Mouse (Mus musculus): ENCODE results near the gene Dock2. TPM values are rescaled to one million over a fixed set of nuclear protein-coding genes. Genes with fewer than 3 reads are reported as not detected.
"Not testable (repeated sequence)": the region's sequence is repeated elsewhere in the genome, so short reads cannot be mapped to it uniquely, and the experiment has no call there.

The Dock2 gene
- 2.9 and 3.9 TPM in 2 replicates for polyA plus RNA-seq (2015; fragmentation: Nextera tagmentation; extraction: Ambion mirVana)

DNA sequence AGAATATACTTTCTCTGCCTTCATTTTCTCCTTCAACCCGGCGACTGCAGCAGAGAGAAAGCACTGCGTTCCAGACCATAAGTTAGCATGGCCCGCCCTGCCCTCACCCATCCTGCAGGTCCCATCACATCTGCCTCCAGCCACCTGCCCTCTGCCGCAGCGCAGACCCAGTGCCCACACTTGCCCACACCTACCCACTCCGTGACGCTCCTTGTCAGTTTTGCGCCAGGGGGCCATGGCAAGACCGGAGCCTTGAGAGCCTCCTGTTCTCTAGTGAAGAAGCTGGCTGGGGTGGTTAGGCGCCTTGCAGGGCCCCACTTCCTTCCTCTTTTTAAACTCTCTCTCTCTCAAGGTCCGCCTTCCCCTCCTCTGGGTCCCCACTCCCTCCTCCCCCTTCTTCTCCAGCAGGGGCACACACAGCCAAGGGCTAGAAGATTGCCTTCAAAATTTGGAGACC is at the start of gene Dock2:
Dock2 (minus strand) TSS at position 306 of the 457 bp plus-strand sequence.
- Histone ChIP-seq H3K9me3 (ENCODE audit: low read length) (no peaks in the 10 kb centered on the region), H3K36me3 (replicated peaks; ENCODE audit: insufficient read depth, low read length) (no peaks in the 10 kb centered on the region), H3K27ac (ENCODE audit: low read depth) (peak within 1 kb of the TSS; percentile 87), H3K4me2 (ENCODE audit: low read depth, low read length) (peak within 1 kb of the TSS; percentile 73), H3K9ac (replicated peaks) (peak within 1 kb of the TSS; percentile 52), H3K4me3 (ENCODE audit: low read depth, low read length) (peak within 1 kb of the TSS; percentile 48), H3K4me1 (ENCODE audit: insufficient read depth) (peaks cover 6% of the 10 kb centered on the region), H3K27me3 (ENCODE audit: insufficient read depth, low read length) (no peaks in the 10 kb centered on the region)
- DNase-seq (peak; percentile 56), ATAC-seq (peak; percentile 74)
- TF ChIP-seq EP300 (IDR thresholded peaks at IDR 0.05; ENCODE audit: low read depth) (no peak), CTCF (IDR thresholded peaks at IDR 0.05; ENCODE audit: low read depth) (no peak)
- WGBS (ENCODE audit: insufficient replicate concordance) = 42% methylated on average over 12 of the region's 12 CpGs

DNA sequence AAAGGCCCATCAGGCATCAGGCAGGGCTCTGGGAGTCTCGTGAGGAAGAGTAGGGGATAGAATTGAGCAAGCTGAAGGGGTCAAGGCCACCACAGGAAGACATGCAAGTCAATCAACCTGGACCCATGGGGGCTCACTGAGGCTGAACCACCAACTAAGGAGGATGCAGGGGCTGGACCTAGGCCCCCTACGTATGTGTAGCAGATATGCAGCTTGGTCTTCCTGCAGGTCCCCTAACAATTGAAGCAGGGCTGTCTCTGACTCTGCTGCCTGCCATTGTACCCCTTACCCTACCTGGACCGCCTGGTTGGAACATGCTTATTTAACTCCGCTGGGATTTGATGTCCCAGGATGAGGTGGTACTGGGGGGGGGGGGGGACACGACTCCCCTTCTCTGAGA is 49.0 kb upstream of the Dock2 start:
- ATAC-seq (no peak), DNase-seq (no peak)
- TF ChIP-seq EP300 (IDR thresholded peaks at IDR 0.05; ENCODE audit: low read depth) (no peak), CTCF (IDR thresholded peaks at IDR 0.05; ENCODE audit: low read depth) (no peak)
- no peaks in the 10 kb centered on the region for H3K27me3 ChIP-seq (ENCODE audit: insufficient read depth, low read length)
- peaks cover 15% of the 10 kb centered on the region for H3K36me3 ChIP-seq (replicated peaks; ENCODE audit: insufficient read depth, low read length)
- peak overlapping the region; percentile 85 for H3K9ac ChIP-seq (replicated peaks)
- WGBS (ENCODE audit: insufficient replicate concordance) = 5% methylated on average over 4 of the region's 5 CpGs
- peak overlapping the region; percentile 92 for H3K4me2 ChIP-seq (ENCODE audit: low read depth, low read length)
- no peak overlapping the region for H3K27ac ChIP-seq (ENCODE audit: low read depth)
- H3K4me1 ChIP-seq (ENCODE audit: insufficient read depth) = peaks cover 8% of the 10 kb centered on the region; the same call in 1 of the 2 replicates
- peak overlapping the region; percentile 81 for H3K4me3 ChIP-seq (ENCODE audit: low read depth, low read length)
- H3K9me3 ChIP-seq (ENCODE audit: low read length) = no peaks in the 10 kb centered on the region

DNA sequence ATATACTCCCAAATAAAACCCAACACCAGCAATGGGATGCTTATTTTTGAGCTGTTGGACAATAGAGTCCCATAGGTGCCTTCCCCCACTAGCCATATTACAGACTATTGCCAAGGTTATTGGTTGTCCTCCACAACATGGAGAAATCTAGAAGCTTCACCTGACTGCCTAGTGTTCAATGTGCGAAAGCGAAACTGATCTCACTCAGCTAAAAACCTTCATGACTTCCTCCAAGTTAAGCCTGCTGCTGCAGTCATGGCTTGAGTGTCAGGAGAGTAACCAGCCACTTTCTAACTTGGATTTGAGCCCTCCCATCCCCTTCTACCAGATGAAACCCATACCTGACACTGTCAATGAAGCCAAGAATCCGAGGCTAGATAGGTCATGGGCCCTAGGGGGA is 44.1 kb upstream of the Dock2 start:
- 88% methylated on average over 3 of the region's 3 CpGs for WGBS (ENCODE audit: insufficient replicate concordance)
- TF ChIP-seq CTCF (IDR thresholded peaks at IDR 0.05; ENCODE audit: low read depth) = no peak
- no peak for TF ChIP-seq EP300 (IDR thresholded peaks at IDR 0.05; ENCODE audit: low read depth)
- Histone ChIP-seq H3K4me2 (ENCODE audit: low read depth, low read length) (no peak overlapping the region), H3K4me1 (ENCODE audit: insufficient read depth) (peaks cover 5% of the 10 kb centered on the region; the same call in 1 of the 2 replicates), H3K9ac (replicated peaks) (no peak overlapping the region), H3K27ac (ENCODE audit: low read depth) (no peak overlapping the region), H3K9me3 (ENCODE audit: low read length) (no peaks in the 10 kb centered on the region), H3K36me3 (replicated peaks; ENCODE audit: insufficient read depth, low read length) (peaks cover 32% of the 10 kb centered on the region), H3K27me3 (ENCODE audit: insufficient read depth, low read length) (no peaks in the 10 kb centered on the region), H3K4me3 (ENCODE audit: low read depth, low read length) (no peak overlapping the region)
- no peak for ATAC-seq
- DNase-seq = no peak

DNA sequence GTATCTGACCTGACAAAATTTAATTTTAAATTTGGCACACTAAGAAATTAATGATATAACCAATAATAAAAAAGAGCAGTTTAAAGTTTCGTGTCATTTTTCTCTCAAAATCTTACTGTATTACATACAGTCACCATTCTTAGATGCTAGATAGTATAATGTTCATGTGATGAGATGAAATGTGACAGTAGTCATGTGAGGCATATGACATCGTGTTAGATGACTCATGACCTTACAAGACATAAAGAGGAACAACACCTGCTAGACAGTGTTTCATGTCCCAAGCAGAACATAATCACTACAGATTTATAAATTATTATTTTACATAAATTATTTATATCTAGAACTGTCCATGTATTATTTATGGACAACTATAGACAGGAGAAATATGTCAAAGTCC is 43.2 kb upstream of the Dock2 start:
- H3K9me3 ChIP-seq (ENCODE audit: low read length) = no peaks in the 10 kb centered on the region
- ATAC-seq (no peak), DNase-seq (no peak)
- H3K4me3 ChIP-seq (ENCODE audit: low read depth, low read length) = no peak overlapping the region
- H3K4me2 ChIP-seq (ENCODE audit: low read depth, low read length) = no peak overlapping the region
- no peak overlapping the region for H3K27ac ChIP-seq (ENCODE audit: low read depth)
- H3K4me1 ChIP-seq (ENCODE audit: insufficient read depth) = no peaks in the 10 kb centered on the region
- H3K36me3 ChIP-seq (replicated peaks; ENCODE audit: insufficient read depth, low read length) = peaks cover 38% of the 10 kb centered on the region
- WGBS (ENCODE audit: insufficient replicate concordance) = 79% methylated on average over 2 of the region's 2 CpGs
- no peak for TF ChIP-seq CTCF (IDR thresholded peaks at IDR 0.05; ENCODE audit: low read depth)
- TF ChIP-seq EP300 (IDR thresholded peaks at IDR 0.05; ENCODE audit: low read depth) = no peak
- H3K27me3 ChIP-seq (ENCODE audit: insufficient read depth, low read length) = no peaks in the 10 kb centered on the region
- no peak overlapping the region for H3K9ac ChIP-seq (replicated peaks)

DNA sequence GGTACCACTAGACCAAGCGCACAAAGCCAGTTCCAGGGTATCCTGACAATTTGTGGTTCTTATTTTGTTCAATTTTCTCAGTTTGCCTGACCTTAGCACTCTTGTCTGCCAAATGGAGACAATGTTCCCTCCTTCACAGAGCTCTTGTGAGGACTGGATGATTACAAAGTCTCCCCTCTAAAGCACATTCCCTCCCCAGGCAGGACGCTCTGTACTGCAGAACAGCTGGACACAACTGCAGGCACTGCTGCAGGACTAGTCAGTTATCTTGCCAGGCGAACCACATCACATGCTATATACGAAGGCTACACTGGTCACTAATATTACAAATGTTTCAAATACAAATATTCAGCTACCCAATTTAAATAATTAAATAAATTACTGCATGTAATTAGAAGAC is 41.1 kb upstream of the Dock2 start:
- Histone ChIP-seq H3K4me2 (ENCODE audit: low read depth, low read length) (no peak overlapping the region), H3K27me3 (ENCODE audit: insufficient read depth, low read length) (no peaks in the 10 kb centered on the region), H3K4me1 (ENCODE audit: insufficient read depth) (no peaks in the 10 kb centered on the region), H3K36me3 (replicated peaks; ENCODE audit: insufficient read depth, low read length) (peaks cover 40% of the 10 kb centered on the region), H3K4me3 (ENCODE audit: low read depth, low read length) (no peak overlapping the region), H3K27ac (ENCODE audit: low read depth) (no peak overlapping the region), H3K9me3 (ENCODE audit: low read length) (no peaks in the 10 kb centered on the region), H3K9ac (replicated peaks) (no peak overlapping the region)
- no peak for TF ChIP-seq CTCF (IDR thresholded peaks at IDR 0.05; ENCODE audit: low read depth)
- no peak for TF ChIP-seq EP300 (IDR thresholded peaks at IDR 0.05; ENCODE audit: low read depth)
- ATAC-seq (no peak), DNase-seq (no peak)
- WGBS (ENCODE audit: insufficient replicate concordance) = 88% methylated on average over 4 of the region's 4 CpGs

DNA sequence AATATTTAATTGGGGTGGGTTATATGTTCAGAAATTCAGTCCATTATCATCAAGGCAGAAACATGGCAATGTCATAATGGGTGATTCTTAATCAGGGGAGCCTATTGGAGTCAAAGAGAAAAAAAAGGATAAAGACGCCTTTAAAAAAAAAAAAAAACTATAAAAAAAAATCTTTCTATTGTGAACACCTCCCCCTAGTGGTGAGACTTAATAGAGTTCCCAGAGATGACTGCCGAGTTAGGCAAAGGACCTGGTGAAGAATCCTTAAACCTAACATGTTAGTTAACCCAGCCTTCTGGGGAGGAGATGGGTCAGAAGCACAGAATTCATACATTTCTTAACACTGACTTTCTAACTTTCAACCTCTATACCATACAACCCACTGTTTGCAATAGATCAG is 31.1 kb upstream of the Dock2 start:
- H3K9me3 ChIP-seq (ENCODE audit: low read length) = no peaks in the 10 kb centered on the region
- no peak overlapping the region for H3K4me2 ChIP-seq (ENCODE audit: low read depth, low read length)
- 17% methylated on average over 2 of the region's 2 CpGs for WGBS (ENCODE audit: insufficient replicate concordance)
- ATAC-seq (no peak), DNase-seq (no peak)
- no peak overlapping the region for H3K9ac ChIP-seq (replicated peaks)
- H3K27ac ChIP-seq (ENCODE audit: low read depth) = no peak overlapping the region
- H3K27me3 ChIP-seq (ENCODE audit: insufficient read depth, low read length) = no peaks in the 10 kb centered on the region
- H3K4me3 ChIP-seq (ENCODE audit: low read depth, low read length) = no peak overlapping the region
- TF ChIP-seq EP300 (IDR thresholded peaks at IDR 0.05; ENCODE audit: low read depth) (no peak), CTCF (IDR thresholded peaks at IDR 0.05; ENCODE audit: low read depth) (peak; percentile 61)
- no peaks in the 10 kb centered on the region for H3K4me1 ChIP-seq (ENCODE audit: insufficient read depth)
- peaks cover 22% of the 10 kb centered on the region for H3K36me3 ChIP-seq (replicated peaks; ENCODE audit: insufficient read depth, low read length)

DNA sequence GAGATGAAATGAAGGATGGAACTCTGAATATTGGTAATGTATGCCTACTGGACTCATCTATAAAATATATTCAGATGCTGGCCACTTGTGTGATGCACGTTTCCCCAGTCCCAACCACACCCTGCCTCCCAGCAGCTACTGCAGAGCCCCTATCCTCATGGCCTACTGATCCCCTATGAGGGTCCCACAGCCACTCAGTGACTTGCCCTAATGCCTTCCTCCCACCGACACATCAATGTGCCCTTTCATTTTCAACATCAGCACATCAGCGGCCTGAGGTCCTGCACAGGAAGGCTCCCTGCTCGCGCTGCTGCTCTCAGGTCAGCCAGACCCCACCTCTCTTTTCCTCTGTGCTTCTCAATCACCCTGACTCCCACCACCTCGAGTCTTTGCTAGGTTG is 30.6 kb upstream of the Dock2 start:
- TF ChIP-seq CTCF (IDR thresholded peaks at IDR 0.05; ENCODE audit: low read depth) (no peak), EP300 (IDR thresholded peaks at IDR 0.05; ENCODE audit: low read depth) (no peak)
- no peak for DNase-seq
- Histone ChIP-seq H3K27me3 (ENCODE audit: insufficient read depth, low read length) (no peaks in the 10 kb centered on the region), H3K36me3 (replicated peaks; ENCODE audit: insufficient read depth, low read length) (peaks cover 22% of the 10 kb centered on the region), H3K4me1 (ENCODE audit: insufficient read depth) (no peaks in the 10 kb centered on the region), H3K9me3 (ENCODE audit: low read length) (no peaks in the 10 kb centered on the region), H3K9ac (replicated peaks) (no peak overlapping the region), H3K4me3 (ENCODE audit: low read depth, low read length) (no peak overlapping the region), H3K4me2 (ENCODE audit: low read depth, low read length) (no peak overlapping the region), H3K27ac (ENCODE audit: low read depth) (no peak overlapping the region)
- WGBS (ENCODE audit: insufficient replicate concordance) = 91% methylated on average over 6 of the region's 6 CpGs
- ATAC-seq = no peak

DNA sequence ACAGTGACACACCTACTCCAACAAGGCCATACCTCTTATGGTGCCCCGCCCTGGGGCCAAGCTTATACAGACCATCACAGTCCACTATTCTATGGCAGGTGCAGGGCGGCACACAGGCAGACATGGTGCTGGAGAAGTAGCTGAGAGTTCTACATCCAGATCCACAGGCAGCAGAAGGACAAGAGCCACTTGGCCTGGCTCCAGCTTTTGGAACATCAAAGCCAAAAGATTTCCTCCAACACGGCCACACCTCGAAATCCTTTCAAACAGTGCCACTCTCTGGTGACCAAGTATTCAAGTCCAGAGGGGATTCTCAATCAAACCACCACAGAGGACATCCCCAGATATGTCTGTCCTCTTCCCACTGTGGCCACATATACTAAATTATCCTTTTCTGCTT is 21.3 kb upstream of the Dock2 start:
- not testable (repeated sequence) for H3K4me3 ChIP-seq (ENCODE audit: low read depth, low read length); H3K27ac ChIP-seq (ENCODE audit: low read depth); H3K9ac ChIP-seq (replicated peaks); H3K27me3 ChIP-seq (ENCODE audit: insufficient read depth, low read length); H3K4me1 ChIP-seq (ENCODE audit: insufficient read depth); DNase-seq; H3K36me3 ChIP-seq (replicated peaks; ENCODE audit: insufficient read depth, low read length); H3K9me3 ChIP-seq (ENCODE audit: low read length); H3K4me2 ChIP-seq (ENCODE audit: low read depth, low read length); ATAC-seq
- 80% methylated on average over 4 of the region's 4 CpGs for WGBS (ENCODE audit: insufficient replicate concordance)

DNA sequence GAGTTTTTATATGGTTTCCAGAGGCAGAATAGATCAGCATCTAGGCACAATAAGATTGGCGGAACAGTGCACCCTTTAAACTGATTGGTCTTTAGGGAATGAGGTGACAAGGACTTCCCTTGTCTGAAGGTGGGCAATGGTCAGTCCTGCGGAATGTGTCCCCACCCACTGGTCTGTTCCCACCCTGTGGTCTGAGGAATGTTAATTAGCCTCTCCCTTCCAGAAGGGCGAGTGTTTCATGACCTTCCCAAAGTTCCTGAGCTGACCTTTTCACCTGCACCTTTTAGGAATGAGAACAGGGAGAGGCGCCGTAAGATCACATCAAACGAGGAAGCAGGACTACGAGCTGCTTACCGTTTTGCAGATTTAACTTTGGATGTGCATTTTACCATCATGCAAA is 14.4 kb upstream of the Dock2 start:
- not testable (repeated sequence) for ATAC-seq; H3K9ac ChIP-seq (replicated peaks); H3K4me1 ChIP-seq (ENCODE audit: insufficient read depth); H3K27ac ChIP-seq (ENCODE audit: low read depth); H3K4me2 ChIP-seq (ENCODE audit: low read depth, low read length); H3K9me3 ChIP-seq (ENCODE audit: low read length); DNase-seq; H3K36me3 ChIP-seq (replicated peaks; ENCODE audit: insufficient read depth, low read length); H3K27me3 ChIP-seq (ENCODE audit: insufficient read depth, low read length); H3K4me3 ChIP-seq (ENCODE audit: low read depth, low read length)
- WGBS (ENCODE audit: insufficient replicate concordance) = 62% methylated on average over 8 of the region's 8 CpGs

All from liver, postnatal 0 days (tissue).